Comparison of ENCODE assay signal across 9 mouse cellular contexts in the genomic region with DNA sequence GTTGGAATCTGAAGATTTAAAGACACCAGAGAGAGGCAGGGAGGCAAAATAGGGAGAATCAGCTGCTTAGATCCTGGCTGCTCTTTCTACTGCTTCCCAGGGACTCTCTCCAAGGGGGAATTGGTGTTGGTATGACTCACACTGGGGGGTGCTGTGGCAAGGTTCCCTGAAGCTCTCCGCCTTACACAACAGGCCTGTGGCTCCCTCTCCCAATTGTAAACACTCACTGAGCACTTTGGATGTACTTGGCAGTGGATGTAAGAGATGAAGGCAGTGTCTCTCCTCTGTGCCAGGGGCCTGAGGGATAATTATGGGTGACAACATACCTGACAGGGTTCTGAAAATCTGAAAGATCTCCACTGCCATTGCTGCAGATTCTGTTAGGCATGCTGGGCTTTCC.
DNase-seq lines count a peak whose midpoint lies in the region; ATAC-seq and TF ChIP-seq lines count a peak whose summit lies in the region.
"Had no signal": no experiment of that assay in that cellular context is flagged by ENCODE, and none has a peak within 500 bp of the region (broad histone marks: within the 10 kb centered on the region; RNA-seq: fewer than 3 reads in every experiment).

No protein-coding gene starts in this region.

- WGBS in midbrain, postnatal 0 days: 48% methylated on average over 1 of the region's 1 CpGs
- 59% methylated on average over 1 of the region's 1 CpGs for WGBS in midbrain, embryonic 13.5 days
- WGBS in liver, embryonic 13.5 days (ENCODE audit: insufficient replicate concordance): 48% methylated on average over 1 of the region's 1 CpGs
- WGBS in hindbrain, embryonic 12.5 days: 54% methylated on average over 1 of the region's 1 CpGs

- H3K4me3 ChIP-seq in midbrain, postnatal 0 days (ENCODE audit: low read depth, low read length): no peak overlapping the region
- no peak overlapping the region for H3K4me3 ChIP-seq in midbrain, embryonic 13.5 days (replicated peaks)
- no peak overlapping the region for H3K4me3 ChIP-seq in liver, embryonic 13.5 days (replicated peaks)
- H3K4me3 ChIP-seq in hindbrain, embryonic 12.5 days: no peak overlapping the region
- H3K4me3 ChIP-seq: liver, embryonic 15.5 days had no signal

- no peak for DNase-seq in midbrain, postnatal 0 days (ENCODE audit: low spot score)
- DNase-seq in gastrocnemius, postnatal 36 days: peak; percentile 50 to 64
- no peak for DNase-seq in liver, embryonic 13.5 days
- DNase-seq in testis, postnatal 10 days (ENCODE audit: low spot score): peak; percentile 34
- DNase-seq in spleen, postnatal 14 days (ENCODE audit: low spot score in 2 of 2): no peak

- intact Hi-C loops in gastrocnemius, postnatal 36 days (cut with DNase I): no loop called here

- ATAC-seq in midbrain, postnatal 0 days (ENCODE audit: low FRiP score): no peak
- ATAC-seq in midbrain, embryonic 13.5 days: no peak
- ATAC-seq in liver, embryonic 13.5 days (ENCODE audit: low read depth): no peak
- no peak for ATAC-seq in CD4-positive, CD25-positive, alpha-beta regulatory T cell, adult 4 months
- ATAC-seq in hindbrain, embryonic 12.5 days (ENCODE audit: low FRiP score): no peak

- H3K27me3 ChIP-seq in midbrain, postnatal 0 days (ENCODE audit: insufficient read depth, low read length): no peaks in the 10 kb centered on the region
- no peaks in the 10 kb centered on the region for H3K27me3 ChIP-seq in midbrain, embryonic 13.5 days
- peaks cover 11% of the 10 kb centered on the region for H3K27me3 ChIP-seq in liver, embryonic 13.5 days
- no peaks in the 10 kb centered on the region for H3K27me3 ChIP-seq in hindbrain, embryonic 12.5 days

- no peaks in the 10 kb centered on the region for H3K36me3 ChIP-seq in midbrain, postnatal 0 days (ENCODE audit: insufficient read depth, low read length)
- no peaks in the 10 kb centered on the region for H3K36me3 ChIP-seq in midbrain, embryonic 13.5 days
- H3K36me3 ChIP-seq in liver, embryonic 13.5 days: no peaks in the 10 kb centered on the region
- no peaks in the 10 kb centered on the region for H3K36me3 ChIP-seq in hindbrain, embryonic 12.5 days
- H3K36me3 ChIP-seq: liver, embryonic 15.5 days had no signal

- H3K9ac ChIP-seq in midbrain, postnatal 0 days (replicated peaks; ENCODE audit: low read length, poor library complexity, severe bottlenecking): no peak overlapping the region
- no peak overlapping the region for H3K9ac ChIP-seq in midbrain, embryonic 13.5 days (replicated peaks)
- no peak overlapping the region for H3K9ac ChIP-seq in liver, embryonic 13.5 days
- no peak overlapping the region for H3K9ac ChIP-seq in hindbrain, embryonic 12.5 days
- H3K9ac ChIP-seq: liver, embryonic 15.5 days had no signal

- H3K9me3 ChIP-seq in midbrain, postnatal 0 days (ENCODE audit: low read length): no peaks in the 10 kb centered on the region
- no peaks in the 10 kb centered on the region for H3K9me3 ChIP-seq in midbrain, embryonic 13.5 days
- no peaks in the 10 kb centered on the region for H3K9me3 ChIP-seq in liver, embryonic 13.5 days (replicated peaks)
- H3K9me3 ChIP-seq in hindbrain, embryonic 12.5 days (replicated peaks): no peaks in the 10 kb centered on the region
- H3K9me3 ChIP-seq: liver, embryonic 15.5 days had no signal

- no peak overlapping the region for H3K4me2 ChIP-seq in midbrain, postnatal 0 days (ENCODE audit: low read depth, low read length, poor library complexity, severe bottlenecking)
- no peak overlapping the region for H3K4me2 ChIP-seq in midbrain, embryonic 13.5 days (replicated peaks)
- no peak overlapping the region for H3K4me2 ChIP-seq in liver, embryonic 13.5 days
- no peak overlapping the region for H3K4me2 ChIP-seq in hindbrain, embryonic 12.5 days (replicated peaks)
- H3K4me2 ChIP-seq: liver, embryonic 15.5 days had no signal

- TF ChIP-seq CTCF in midbrain, postnatal 0 days (IDR thresholded peaks at IDR 0.05): no peak

- H3K4me1 ChIP-seq in midbrain, postnatal 0 days (ENCODE audit: insufficient read depth, low read length): no peaks in the 10 kb centered on the region
- no peaks in the 10 kb centered on the region; the same call in 1 of the 2 replicates for H3K4me1 ChIP-seq in midbrain, embryonic 13.5 days (replicated peaks)
- H3K4me1 ChIP-seq in liver, embryonic 13.5 days (replicated peaks): peaks cover 33% of the 10 kb centered on the region
- H3K4me1 ChIP-seq in hindbrain, embryonic 12.5 days: peaks cover 5% of the 10 kb centered on the region

- 0 out of 2 replicates have a peak overlapping the region, but pooled peaks have one; percentile 12 for H3K27ac ChIP-seq in midbrain, postnatal 0 days (ENCODE audit: low read depth, low read length)
- H3K27ac ChIP-seq in midbrain, embryonic 13.5 days: no peak overlapping the region
- H3K27ac ChIP-seq in liver, embryonic 13.5 days: 0 out of 2 replicates have a peak overlapping the region, but pooled peaks have one; percentile 8
- no peak overlapping the region for H3K27ac ChIP-seq in hindbrain, embryonic 12.5 days
- H3K27ac ChIP-seq: liver, embryonic 15.5 days had no signal

Comparison
In these comparisons a context has a peak if more than half of its experiments do, and no peak if none do; other contexts are left out.
1. H3K27ac ChIP-seq: peak in midbrain, postnatal 0 days (single experiment) and liver, embryonic 13.5 days (single experiment); none in midbrain, embryonic 13.5 days (single experiment) and hindbrain, embryonic 12.5 days (single experiment).
2. DNase-seq: peak in gastrocnemius, postnatal 36 days (2 of 2) and testis, postnatal 10 days (single experiment); none in midbrain, postnatal 0 days (single experiment), liver, embryonic 13.5 days (single experiment) and spleen, postnatal 14 days (0 of 2).